Mouse (Mus musculus) right cerebral cortex, adult 2 months (tissue): Measurements from ENCODE around the gene Ncoa3.
A peak's percentile ranks its signal among the peaks of the same experiment; 100 is the strongest.
"Not testable (repeated sequence)": the region's sequence is repeated elsewhere in the genome, so short reads cannot be mapped to it uniquely, and the experiment has no call there.

ENCODE experiments used
- DNase-seq, 2 experiments: peaks; one replicate each; pipeline ENCODE4 v3.0.0; 2021 to 2022; ENCODE audit warnings: low spot score in 2 of 2

Gene Ncoa3

DNA sequence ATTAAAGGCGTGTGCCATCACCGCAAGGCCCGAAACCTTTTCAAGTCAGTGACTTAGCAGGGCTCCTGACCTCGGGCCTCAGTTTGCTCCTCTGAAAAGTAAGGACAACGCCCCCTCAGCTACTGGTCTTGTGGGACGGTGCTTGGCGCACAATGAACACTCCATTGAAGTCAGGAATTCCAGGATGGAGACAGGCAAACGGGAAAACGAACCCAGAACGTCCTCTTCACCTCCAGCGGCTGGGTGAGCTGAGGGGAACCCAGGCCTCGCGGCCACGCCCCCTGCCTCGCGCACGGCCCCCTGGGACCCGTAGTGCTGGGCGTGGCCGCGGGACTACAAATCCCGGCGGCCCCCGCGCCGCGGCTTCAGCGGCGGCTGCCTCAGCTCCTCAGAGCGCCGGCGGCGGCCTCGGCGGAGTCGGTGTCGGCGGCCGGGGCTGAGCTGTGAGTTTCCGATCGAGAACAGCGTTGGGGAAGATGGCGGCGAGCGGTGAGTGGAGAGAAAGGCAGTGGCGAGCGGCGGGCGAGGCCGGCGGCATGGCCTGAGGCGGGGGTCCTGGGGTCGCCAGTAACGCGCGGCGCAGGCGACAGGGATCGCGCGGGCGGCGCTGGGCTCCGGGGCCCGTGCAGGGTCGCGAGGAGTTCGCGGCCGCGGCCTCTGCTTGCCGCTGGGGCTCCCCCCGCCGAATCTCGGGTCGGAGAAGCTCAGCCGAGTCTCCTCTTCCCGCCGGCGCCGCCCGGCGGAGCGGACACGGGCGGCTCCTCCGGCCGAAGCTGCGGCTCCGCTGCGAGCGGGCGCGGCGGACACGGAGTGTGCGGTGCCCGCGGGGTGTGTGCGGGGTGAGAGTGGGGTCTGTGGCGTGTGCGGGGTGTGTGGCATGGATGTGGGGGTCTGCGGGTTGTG is at the start of gene Ncoa3:
TSS of gene Ncoa3 (plus strand) at position 367 of the 903 bp plus-strand sequence.
- DNase-seq = peak; percentile 87 to 92

DNA sequence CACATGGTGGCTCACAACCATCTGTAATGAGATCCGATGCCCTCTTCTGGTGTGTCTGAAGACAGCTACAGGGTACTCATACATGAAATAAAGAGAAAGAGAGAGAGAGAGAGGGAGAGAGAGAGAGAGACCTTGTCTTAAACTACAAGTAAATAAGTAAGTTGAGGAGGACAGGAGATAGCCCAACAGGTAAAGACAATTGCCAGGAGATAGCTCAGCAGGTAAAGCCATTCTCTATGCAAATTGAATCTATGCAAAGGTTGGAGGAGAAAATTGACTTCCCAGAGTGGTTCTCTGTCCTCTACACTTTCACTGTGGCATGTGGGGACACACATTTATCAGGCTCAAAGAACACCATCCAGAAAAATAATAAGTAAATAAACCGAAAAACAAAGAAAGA is 49.3 kb upstream of the Ncoa3 start:
- DNase-seq = no peak

DNA sequence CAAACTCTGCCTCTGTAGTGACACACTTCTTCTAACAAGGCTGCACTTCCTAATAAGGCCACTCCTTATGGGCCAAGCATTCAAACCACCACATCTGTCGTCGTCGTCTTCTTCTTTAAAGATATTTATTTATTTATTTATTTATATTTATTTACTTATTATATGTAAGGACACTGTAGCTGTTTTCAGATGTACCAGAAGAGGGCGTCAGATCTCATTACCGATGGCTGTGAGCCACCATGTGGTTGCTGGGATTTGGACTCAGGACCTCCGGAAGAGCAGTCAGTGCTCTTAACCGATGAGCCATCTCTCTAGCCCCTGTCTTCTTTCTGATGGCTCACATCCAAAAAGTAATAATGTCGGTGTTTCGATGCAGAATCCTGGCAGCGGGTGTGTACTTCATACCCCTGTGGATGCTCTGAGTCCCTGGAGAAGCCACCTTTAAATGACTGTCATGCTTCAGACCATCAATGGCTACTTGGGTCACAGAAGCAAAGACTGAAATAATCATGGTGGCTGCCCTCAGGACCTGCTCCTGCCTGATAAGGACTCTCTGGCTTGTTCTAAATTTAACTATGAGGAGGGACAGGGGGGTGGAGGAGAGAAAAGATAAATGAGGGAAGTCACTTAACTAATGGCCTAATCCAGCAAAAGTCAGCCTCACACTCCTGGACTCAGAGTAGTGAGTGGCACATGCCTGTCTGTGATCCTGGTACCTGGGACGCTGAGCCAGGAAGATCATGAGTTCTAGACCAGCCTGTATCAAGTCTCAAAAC is 47.7 kb upstream of the Ncoa3 start:
- no peak for DNase-seq

DNA sequence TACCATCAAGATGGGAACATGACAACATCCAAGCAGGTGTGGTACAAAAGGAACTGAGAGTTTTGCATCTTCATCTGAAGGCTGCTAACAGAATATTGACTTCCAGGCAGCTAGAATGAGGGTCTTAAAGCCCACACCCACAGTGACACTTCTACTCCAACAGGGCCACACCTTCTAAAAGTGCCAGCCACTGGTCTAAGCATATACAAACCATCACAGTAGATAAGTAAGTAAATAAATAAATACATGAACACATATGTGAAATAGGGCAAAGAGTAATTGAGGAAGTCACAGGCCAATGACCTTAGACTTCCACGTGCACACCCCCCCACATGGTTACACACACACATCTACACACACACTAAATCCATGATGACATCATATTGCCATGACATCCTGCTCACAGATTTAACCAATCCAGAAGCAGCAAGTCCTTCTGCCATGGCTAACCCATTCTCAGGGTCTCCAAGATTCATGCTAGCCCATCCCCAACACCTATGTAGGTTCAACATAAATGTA is 46.3 kb upstream of the Ncoa3 start:
- no peak for DNase-seq

DNA sequence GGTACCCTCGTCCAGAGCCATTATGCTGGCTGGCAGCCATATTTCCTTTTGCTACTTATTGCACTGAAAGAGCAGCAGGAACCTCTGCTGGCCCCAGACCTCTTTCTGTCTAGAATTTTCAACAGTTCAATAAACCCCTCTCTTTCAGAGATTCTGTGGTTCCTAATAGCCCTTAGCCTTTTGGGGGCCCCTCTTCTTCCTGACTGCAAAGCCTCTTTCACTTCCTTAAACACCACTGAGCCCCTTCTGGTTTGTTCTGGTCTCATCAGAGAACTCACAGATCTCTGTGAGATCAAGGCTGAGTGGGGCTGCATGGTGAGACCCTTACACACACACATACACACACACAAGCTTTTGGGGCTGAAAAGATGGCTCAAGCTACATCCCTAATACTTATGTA is 44.4 kb upstream of the Ncoa3 start:
- no peak for DNase-seq

DNA sequence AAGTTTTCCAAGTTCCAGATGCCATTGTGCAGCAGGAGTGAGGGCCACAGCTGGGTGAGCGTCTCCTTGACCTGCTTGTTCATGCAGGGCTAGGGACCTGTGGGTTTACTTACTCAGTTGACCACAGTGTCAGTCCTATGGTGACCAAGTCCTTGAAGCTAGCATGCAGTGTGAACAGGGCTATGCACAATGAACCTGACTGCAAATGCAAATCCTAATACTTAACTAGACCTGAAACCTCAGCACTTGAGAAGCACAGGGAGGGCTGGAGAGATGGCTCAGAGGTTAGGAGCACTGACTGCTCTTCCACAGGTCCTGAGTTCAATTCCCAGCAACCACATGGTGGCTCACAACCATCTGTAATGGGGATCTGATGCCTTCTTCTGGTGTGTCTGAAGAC is 43.7 kb upstream of the Ncoa3 start:
- DNase-seq = not testable (repeated sequence)

DNA sequence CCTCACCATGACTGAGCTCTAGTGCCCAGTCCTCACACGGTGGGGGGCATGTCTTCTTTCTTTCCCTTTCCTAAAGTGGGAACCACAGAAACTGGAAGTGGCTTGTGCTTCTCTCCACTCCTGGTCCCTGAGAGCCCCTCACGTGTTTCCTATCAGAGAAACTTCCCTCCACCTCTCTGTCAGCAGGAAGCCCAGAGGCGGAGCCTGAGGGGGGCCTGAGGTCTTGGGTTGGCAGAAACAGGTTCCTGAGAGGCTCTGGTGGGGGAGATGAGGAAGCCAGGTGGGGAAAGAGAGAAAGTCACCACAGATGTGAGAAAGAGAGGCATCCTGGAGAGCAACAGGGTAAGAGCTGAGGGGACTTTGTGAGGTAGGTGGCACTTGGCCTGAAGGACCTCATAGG is 42.7 kb upstream of the Ncoa3 start:
- DNase-seq = no peak

DNA sequence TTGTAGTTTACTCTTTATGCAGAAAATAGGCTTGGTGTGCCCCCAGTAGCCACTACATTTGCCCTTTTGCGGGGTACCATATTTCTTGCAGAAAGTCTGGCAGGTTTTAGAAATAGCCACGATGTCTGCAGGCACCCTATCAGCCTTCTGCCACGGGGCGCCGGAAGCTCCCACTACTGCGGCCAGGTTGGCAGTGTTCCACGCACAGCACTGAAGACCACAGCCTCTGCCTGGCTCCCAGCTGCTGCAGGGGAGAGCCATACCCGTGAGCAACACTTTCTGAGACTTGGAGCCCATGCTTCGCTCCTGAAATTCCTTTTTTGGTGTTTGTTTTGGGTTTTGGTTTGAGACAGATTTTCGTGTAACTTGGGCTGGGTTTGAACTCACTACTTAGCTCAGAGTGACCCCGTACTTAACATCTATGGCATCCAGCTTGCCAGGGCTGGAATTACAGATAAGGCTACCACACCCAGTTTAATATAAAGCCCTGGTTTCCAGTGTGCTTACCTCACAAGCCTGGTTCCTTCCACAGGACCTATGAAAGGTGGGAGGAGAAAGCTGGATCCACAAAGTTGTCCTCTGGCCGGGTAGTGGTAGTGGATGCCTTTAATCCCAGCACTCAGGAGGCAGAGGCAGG is 40.9 kb upstream of the Ncoa3 start:
- DNase-seq = peak in 1 of 2 experiments; percentile 13

DNA sequence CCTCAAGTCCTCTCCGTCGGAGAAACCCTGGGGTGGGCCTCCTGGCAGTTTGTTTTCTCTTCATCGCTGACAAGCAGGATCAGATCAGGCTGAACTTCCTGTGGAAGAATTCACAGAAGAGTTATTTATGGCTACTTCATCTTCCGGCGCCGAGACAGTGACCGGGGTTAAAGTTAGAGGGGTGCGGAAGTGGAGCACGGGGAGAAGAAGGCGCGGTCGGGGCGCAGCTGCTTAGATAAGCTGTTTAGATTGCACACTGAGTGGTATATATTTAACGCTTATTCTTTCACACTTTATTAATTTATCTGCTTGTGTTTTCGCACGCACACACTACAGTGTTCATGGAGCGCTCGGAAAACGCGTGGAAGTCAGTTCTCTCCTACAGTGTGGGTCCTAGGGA is 37.6 kb upstream of the Ncoa3 start:
- DNase-seq = peak; percentile 3 to 9

DNA sequence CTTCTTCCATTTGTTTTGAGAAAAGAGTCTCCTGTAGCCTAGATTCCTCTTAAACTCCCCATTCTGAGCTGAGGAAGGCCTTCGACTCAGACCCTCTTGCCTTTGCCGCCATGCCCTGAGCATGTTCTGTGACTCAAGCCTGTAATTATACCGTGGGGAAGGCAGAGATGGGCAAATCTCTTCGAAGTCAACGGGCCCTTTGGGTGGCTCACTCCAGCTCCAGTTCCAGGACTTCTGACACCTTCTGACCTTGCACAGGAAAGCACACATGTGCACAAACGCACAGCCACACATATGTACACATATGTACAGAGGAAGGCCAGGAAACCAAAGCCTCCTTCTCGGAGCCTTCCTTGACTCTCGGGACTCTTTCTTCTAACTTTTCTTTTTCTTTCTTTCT is 37.0 kb upstream of the Ncoa3 start:
- no peak for DNase-seq

DNA sequence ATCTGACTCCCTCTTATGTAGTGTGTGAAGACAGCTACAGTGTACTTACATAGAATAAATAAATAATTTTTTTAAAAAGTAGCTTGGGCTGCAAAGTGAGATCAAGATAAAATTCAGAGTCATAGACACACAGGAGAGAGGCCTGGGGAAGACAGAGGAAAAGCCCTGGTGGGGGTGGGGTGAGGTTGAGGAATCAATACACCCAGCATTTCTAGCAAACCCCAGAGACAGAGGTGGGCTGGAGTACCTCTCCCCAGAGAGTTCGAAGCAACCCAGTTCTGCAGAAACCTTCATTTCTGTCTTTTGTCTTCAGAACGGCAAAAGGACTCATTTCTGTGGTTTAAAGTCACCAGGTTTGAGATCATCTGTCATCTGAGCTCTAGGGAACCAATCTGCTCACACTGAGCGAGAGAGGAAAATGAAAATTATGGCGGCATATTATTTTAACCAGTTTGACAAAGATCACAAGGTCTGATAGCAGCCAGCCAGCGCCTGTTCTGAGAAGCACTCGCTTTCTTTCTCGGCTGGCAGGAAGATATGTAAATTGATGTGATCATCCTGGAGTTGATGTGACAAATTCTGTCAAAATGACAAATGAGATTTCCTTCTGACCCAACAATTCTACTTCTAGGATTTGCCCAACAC is 36.2 kb upstream of the Ncoa3 start:
- DNase-seq = no peak

DNA sequence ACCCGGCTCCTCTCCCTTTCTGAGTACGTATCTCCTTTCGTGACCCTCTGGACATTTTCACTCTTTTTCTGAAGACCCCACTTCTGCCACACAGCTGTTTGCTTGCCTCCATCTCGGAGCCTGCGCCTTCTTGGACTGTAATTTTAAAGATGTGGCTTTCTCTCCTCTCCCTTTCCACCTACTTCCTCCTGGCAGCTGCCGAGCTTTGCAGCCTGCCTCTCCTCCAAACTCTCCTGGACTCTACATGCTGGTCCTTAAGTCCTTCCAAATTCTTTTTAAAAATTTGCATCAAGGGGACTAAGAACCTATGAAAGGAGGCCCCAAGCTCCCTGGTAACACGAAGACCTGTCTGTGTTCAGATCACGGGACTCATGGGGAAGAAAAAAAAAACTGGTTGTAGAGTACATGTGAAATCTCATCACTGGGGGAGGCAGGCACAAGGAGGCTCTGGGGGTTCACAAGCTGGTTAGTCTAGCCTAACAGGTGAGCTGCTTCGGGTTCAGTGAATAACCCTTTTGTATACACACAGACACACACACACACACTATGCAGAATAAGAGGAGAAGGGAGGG is 35.1 kb upstream of the Ncoa3 start:
- DNase-seq = no peak

DNA sequence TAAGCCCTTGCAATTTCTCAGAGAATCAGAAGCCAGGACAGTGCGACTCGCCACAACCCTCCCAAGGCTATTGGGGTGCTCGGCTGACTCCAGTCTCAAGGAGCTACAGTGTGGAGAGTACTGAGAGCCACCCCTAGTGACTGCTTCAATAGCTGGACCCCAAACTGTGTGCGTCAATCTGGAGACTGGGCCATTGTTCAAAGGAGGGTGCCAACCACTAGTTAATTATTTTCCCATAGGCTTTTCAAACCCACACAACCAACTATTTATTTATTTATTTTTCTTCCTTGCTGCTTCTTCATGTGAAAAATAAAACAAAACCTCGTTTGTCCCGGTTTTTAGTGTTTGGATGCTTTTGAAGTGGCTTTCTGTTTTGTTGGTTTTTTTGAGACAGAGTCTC is 33.9 kb upstream of the Ncoa3 start:
- no peak for DNase-seq

DNA sequence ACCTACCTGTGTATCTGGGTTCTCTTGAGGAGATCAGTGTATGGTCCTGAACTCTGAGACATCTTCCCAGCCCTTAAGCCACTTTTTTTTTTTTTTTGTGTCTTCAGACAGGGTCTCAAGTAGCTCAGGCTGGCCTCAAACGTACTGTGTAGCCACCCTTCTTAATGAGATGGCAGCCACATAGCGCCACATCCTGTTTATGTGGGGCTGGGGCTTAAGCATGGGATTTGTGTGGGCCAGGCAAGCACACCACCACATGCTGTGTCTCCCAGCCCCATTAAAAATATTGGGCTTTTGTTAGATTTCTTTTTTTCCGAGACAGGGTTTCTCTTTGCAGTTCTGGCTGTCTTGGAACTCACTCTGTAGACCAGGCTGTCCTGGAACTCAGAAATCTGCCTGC is 31.7 kb upstream of the Ncoa3 start:
- DNase-seq = no peak

DNA sequence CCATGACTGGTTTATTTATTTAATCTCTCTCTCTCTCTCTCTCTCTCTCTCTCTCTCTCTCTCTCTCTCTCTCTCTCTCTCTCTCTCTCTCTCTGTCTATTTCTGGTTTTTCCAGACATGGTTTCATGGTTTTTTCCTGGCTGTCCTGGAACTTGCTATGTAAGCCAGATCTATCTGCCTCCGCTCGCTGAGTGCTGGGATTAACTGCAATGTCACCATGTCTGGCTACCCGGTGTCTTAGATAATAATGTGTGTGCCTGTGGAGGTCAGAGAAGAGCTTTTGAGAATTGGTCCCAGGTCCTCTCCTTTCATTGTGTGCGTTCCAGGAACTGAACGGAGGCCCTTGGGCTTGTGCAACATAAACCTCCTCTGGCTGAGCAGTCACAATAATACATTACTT is 29.6 kb upstream of the Ncoa3 start:
- DNase-seq = no peak

DNA sequence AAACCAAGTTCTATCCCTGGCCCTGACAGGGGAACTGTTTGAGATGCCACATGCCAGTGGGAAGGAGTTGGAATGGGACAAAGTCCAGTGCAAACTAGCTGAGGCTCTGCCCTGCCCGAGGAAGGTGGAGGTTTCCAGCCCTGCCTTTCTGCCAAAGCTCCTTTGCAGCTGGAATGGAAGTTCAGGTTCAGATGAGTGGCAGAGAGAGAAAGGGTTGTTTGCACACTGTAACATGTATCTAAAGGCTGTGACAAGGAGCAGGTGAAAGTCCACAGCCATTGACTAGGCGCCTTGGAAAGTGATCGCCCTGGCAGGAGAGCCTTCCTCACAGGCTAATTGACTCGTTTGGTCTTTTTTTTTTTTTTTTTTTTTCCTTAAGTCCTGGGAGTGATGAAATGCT is 28.3 kb upstream of the Ncoa3 start:
- no peak for DNase-seq

DNA sequence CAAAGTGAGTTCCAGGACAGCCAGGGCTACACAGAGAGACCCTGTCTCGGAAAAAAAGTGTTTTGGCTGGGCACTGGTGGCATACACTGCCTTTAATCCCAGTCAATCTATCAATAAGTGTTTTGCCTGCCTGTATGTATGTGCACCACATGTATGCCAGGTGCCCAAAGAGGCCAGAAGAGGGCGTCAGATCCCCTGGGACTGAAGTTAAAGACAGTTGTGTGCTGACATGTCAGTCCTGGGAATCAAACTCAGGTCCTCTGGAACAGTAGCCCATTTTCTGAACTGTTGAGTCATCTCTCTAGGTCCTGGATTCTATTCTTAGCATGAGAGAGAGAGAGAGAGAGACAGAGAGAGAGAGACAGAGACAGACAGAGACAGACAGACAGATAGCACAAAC is 25.4 kb upstream of the Ncoa3 start:
- no peak for DNase-seq

DNA sequence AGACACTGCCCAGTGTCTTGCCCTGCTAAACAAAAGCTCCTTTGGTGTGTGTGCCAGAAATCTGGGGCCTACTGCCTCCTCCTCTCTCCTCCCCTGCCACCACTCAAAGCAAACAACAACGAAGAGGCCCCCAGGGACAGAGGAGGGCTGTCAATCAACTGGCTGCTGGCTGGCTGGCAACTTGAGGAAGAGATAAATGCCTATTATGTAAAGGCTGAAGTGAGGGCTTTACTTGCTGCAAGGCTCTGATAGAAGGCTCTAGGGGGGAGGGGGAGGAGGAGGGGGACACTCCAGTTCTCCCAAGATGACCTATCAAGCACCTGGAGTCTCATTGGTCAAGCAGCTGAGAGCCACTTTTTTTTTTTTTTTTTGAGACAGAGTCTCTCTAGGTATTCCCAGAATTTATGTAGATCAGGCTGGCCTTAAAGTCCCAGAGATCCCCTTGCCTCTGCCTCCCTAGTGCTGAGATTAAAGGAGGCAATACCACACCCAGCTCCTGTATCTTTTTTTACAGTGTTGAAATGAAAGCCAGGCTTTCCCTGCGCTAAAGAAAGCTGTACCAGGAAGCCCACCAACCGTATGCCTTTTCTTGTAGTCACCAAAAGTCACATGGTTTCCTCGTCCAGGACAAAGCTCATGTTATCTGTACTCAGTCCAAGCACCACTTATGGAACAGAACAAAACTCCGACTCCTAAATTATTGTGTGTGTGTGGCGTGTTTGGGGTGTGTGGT is 24.4 kb upstream of the Ncoa3 start:
- DNase-seq = no peak

DNA sequence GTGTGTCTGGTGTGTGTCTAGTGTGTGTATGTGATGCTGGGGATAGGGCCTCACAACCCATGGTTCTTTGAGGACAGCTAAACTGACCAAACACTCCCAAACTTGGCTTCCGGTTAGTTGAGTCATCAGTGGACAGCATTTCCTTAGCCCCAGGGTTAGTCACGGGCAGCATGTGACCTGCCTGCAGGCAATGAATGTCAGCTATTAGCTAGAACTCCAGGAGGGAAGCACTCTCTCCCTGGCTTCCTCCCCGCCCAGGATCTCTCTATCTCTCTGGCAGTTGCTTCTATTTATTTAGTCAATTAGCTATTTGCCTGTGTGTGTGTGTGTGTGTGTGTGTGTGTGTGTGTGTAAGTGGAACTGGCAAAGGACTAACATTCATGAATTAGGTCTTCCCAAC is 23.6 kb upstream of the Ncoa3 start:
- no peak for DNase-seq

DNA sequence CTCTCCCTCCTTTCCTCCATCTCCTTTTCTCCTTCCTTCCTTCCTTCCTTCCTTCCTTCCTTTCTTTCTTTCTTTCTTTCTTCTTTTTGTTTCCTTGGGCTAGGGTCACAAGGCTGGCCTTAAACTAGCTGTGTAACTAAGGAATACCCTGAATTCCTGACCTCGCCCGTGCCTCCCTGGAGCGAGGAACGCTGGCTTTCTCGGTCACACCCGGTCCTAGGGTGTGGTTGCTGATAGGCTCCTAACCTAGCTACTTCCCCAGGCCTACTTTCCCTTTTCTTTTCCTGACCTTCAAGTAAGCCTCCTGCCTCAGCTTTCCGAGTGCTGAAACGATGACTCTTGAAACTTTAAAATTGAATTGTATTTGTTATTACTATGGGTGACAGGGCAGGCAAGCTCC is 23.0 kb upstream of the Ncoa3 start:
- DNase-seq = no peak

DNA sequence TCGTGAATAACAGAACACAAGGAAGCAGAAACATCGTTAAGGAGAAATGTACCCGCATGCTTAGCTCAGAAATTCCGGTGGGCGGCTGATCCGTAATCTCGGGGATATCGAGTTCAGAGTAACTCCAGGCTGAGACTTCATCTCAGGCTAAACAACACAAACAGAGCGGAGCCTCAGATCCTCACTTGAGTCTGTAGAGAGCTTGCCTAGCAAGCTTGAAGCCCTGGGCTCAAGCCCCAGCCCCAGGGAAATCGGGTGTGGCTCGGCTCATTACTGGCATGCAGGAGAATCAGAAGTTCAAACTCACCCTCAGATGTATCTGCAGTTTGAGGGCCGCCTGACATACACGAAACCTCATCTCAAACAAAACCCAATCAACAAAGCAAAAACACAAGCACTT is 22.5 kb upstream of the Ncoa3 start:
- no peak for DNase-seq
